Mouse (Mus musculus) adrenal gland, adult (tissue): Measurements from ENCODE around the gene Cyp2c70.
"Not testable (repeated sequence)": the region's sequence is repeated elsewhere in the genome, so short reads cannot be mapped to it uniquely, and the experiment has no call there.

Experiments used
- DNase-seq, 2 experiments: peaks; one replicate each; pipeline ENCODE4 v3.0.0; 2022 to 2023; ENCODE audit warnings: low spot score in 1 of 2; ENCODE audit not compliant: inconsistent age in 2 of 2

Cyp2c70 gene

GRCm38 (mm10) chr19:40187160-40187559, at the start of gene Cyp2c70:
Cyp2c70 (minus strand) TSS chr19:40187333.
- DNase-seq: no peak

- no peak for DNase-seq
Measured at GRCm38 (mm10) chr19:40232560-40232959, 45.4 kb upstream of the Cyp2c70 start.

DNA sequence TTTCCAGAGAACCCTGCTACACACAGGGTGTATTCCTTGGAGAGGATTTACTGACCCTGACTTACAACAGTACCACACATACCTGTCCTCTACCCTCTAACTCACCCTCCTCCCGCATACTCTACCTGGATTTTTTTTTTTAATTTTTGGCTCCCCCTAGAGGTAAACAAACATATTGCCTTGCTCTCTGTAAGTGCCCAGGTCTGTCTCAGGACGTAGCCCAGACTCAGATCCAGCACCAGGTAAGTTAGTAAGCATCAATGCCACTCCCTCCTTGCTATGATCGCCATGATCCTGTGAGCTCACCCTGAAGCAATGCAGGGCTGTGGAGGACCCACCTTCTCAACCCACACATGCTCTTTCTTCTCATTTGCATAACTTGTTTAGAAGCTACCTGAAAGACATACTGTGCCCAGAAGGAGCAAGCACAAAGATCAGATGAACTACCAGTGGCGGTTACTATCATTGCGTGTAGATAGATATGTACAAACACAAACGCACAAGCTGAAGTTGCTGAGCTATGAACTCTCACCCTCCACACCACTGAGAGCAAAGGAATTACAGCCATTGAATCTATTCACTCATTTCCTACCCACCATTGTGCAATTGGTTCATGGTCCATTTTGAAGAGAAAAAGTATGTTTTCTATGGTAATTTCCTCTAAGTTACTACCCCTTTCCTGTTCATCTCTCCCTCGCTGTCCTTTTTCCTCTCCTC, 44.9 kb upstream of the Cyp2c70 start:
- peak in 1 of 2 experiments; percentile 23 for DNase-seq

GRCm38 (mm10) chr19:40231074-40231738, 44.1 kb upstream of the Cyp2c70 start:
- DNase-seq: peak in 1 of 2 experiments; percentile 25

GRCm38 (mm10) chr19:40226516-40227151, 39.5 kb upstream of the Cyp2c70 start:
- no peak for DNase-seq

DNA sequence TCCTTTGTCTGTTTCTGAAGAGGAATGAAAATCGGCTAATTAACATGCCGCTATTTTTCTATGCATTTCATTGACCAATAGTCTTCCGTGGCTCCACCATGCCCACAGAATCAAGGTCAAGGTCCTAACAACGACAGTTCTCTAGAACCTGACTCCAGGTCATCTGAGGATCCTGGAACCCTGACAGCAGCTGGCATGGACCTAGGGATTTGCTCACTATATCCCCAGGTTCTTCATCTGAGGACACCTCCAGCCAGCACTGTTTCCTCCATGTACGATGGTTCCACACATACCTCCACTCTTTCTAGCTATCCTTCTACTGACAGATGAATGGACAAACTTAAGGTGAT, 38.6 kb upstream of the Cyp2c70 start:
- no peak for DNase-seq

DNA sequence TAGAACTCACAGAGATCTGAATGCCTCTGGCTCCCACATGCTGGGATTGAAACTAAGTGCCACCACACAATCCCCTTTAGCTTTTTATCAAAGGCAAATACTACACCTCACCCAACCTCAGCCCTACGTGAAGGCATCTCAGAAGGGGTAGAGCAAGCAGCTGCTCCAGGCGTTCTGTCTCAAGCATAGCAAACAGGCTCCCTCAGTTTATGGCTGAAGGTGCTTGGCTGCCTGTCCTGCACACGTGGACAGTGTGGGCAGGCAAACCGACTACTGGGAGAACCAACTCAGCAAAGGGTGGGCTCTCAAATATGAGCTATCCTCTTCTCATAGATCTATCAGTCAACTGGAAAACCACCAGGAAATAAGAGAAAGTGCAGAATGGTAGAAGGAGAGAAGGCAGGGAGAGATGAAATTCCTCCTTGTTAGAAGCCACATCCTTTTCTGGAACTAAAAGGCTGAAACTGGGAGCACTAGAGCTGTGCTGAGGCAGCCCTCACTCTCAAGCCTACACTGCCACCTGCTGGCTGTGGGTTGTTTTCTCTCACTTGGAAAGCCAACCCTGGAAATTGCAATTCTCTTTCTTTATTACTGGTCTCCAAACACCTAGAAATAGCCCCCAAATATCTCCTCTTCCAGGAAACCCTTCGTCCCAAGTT, 38.1 kb upstream of the Cyp2c70 start:
- DNase-seq: peak; percentile 52 to 89

GRCm38 (mm10) chr19:40222307-40222706, 35.2 kb upstream of the Cyp2c70 start:
- not testable (repeated sequence) for DNase-seq

- DNase-seq: no peak
Measured at GRCm38 (mm10) chr19:40220878-40221277, 33.7 kb upstream of the Cyp2c70 start.

- DNase-seq: not testable (repeated sequence)
Measured at GRCm38 (mm10) chr19:40202947-40203346, 15.8 kb upstream of the Cyp2c70 start.

DNA sequence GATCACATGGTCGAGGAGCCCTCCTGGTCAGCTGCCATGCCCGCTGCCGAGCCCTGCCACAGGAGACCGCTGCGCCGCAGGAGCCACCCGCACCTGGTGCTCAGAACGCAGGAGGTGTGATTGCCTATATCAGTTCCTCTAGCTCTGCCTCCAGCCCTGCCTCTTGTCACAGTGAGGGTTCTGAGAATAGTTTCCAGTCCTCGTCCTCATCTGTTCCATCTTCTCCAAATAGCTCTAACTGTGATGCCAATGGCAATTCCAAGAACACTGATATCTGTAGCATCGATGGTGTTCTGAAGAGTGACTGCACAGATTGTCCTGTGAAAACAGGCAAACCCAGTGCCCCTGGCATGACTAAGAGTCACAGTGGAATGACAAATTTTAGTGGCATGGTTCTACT, 3.5 kb upstream of the Cyp2c70 start:
- no peak for DNase-seq

DNA sequence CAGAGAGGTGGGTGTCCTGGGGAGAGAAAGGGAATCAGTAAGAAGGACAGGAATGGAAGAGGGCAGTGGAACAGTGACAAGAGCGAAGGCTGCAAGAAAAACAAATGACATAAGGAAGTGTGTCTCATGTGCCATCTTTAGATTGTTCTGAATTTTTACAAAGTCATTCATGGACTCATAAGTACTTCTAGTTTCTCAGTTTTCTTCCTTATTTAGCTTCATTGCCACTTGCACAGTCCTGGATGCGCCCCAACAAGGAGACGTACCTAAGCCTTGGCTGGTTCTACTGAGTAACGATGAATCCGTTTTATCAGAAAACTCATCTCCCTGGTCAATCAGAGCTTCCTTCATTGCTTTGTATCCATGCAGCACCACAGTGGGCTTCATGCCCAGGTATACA, 3.5 kb downstream of the Cyp2c70 start:
- DNase-seq: no peak

- DNase-seq: peak in 1 of 2 experiments; percentile 29
Measured at GRCm38 (mm10) chr19:40178311-40178710, 8.8 kb downstream of the Cyp2c70 start.

DNA sequence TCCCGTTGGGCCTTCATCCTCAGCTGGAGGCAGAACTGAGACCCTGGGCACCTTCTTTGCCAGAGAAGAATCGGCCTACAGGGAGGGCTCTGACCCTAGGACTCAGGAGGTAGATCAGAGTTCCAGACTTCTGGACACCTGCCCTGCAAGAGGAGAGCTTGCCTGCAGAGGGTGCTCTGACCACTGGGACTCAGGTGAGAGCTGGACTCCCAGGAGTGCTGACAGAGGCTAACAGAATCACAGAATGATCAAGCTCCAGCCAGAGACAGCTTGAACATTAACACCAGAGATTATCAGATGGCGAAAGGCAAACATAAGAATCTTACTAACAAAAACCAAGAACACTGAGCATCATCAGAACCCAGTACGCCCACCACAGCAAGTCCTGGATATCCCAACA, 18.7 kb downstream of the Cyp2c70 start:
- not testable (repeated sequence) for DNase-seq

DNA sequence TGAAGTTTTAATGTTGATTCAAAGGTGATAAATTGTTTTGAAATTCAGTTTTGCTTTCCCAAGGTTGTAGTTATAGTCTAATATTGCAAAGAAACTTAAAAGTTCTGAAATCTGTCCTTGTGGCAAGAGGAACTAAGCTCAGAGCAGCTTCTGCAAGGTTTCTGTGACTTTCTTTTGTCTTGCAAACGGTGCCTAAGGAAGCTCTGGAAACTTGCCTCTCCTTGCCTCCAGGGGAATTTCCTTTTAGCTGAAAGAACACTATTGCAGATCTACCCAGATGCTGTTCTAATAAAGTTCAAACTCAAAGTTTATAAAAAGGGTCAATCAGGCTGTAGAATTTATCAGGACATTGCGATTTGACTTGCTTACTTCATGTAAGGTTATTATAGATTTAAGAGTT, 60.1 kb downstream of the Cyp2c70 start:
- not testable (repeated sequence) for DNase-seq

DNA sequence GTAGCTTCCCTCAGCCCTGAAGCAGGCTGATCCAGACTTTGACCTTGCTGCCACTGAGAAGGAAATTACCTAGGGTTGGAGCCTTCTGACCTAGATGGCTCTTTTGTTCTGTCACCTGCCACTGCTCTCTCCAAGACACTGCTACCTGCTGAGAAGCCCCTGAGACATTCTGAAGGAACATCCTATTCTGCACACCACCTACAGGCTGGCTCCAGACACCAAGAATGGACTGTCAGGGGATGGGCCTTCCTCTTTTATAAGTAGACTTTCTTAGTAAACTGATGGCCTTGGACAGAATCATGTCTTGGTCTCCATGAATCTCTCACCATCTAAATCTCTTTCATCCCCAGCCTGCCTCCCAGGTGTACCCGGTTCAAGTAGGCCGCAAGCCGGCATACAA, 62.0 kb downstream of the Cyp2c70 start:
- DNase-seq: not testable (repeated sequence)

DNA sequence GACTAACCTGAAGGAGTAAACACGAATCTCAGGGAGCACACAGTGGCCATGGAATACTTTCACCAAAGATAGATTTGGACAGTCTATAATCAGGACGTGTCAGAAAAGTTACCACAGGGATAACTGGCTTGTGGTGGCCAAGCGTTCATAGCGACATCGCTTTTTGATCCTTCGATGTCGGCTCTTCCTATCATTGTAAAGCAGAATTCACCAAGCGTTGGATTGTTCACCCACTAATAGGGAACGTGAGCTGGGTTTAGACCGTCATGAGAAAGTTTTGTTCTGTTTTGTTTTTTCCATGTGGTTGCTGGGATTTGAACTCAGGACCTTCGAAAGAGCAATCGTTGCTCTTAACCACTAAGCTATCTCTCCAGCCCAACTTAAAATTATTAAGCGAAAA, 67.5 kb downstream of the Cyp2c70 start:
- DNase-seq: not testable (repeated sequence)
